Mouse (Mus musculus): Measurements from ENCODE around the gene Hist1h2ae.
"Not testable (repeated sequence)": the region's sequence is repeated elsewhere in the genome, so short reads cannot be mapped to it uniquely, and the experiment has no call there.

The Hist1h2ae gene

GRCm38 (mm10) chr13:23571022-23571503 lies at the start of gene Hist1h2ae, which contains the start of gene Hist1h2bg:
Gene Hist1h2ae (minus strand): TSS chr13:23571220.
Gene Hist1h2bg (plus strand): TSS chr13:23571396.
- peak; percentile 86 to 94 for DNase-seq (ENCODE audit: low spot score in 2 of 2)

GRCm38 (mm10) chr13:23620056-23620732 lies 49.2 kb upstream of the Hist1h2ae start:
- DNase-seq (ENCODE audit: low spot score in 2 of 2), result no peak

DNA sequence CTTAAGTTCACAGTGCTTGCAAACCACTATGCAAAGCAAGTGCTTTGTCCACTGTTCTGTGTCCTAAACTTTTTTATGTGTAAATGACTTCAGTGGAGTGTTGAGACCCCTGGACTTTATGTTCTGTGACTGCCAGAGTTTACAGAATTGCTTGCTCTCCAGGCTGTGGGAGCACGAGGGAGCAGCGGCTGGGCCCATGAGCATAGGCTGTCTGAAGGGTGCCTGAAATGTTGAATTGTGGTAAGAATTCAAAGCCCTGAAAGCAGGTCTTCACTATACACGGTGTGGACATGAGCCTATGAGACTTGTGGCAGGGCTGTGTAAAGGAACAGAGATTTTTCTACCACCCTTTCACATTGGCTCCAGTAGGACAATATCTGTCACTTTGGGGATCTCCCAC lies 40.6 kb upstream of the Hist1h2ae start:
- DNase-seq (ENCODE audit: low spot score in 2 of 2), result no peak

DNA sequence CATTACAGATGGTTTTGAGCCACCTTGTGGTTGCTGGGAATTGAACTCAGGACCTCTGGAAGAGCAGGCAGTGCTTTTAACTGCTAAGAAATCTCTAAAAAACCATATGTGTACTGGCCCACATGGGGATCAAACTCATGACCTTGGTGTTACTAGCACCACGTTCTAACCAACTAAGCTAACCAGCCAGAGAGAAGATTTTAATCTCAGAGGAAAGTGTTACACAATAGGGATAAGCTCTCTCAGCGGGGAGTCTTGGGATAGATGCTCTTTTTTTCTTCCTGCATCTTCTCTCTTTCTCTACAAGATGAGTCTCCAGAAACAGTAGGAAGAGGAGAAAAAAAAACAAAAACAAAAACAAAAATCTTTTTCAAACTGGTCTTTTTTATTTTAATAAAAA lies 39.4 kb upstream of the Hist1h2ae start:
- DNase-seq (ENCODE audit: low spot score in 2 of 2), result no peak

DNA sequence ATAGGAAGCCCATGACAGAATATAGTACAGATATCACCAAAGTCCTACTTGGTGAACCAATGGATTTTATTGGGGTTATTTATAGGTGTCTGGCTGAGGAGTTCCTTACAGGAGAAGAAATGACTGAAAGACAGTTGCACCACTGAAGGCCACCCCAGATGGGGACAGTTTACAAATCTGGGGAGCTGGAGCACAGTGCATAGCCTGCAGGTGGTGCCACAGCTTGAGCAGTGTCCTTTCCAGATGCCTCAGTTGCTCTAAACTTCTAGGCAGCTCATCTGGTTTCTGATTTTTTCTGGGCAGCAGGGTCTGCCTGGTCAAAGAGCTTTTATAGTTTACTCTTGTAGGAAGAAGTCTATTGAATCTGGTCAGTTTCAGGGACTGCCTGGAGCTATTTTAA lies 38.8 kb upstream of the Hist1h2ae start:
- DNase-seq (ENCODE audit: low spot score in 2 of 2), result no peak

- no peak for DNase-seq (ENCODE audit: low spot score in 2 of 2)
Measured at GRCm38 (mm10) chr13:23609209-23609608, 38.2 kb upstream of the Hist1h2ae start.

GRCm38 (mm10) chr13:23605052-23605451 lies 34.0 kb upstream of the Hist1h2ae start:
- DNase-seq (ENCODE audit: low spot score in 2 of 2), result no peak

- DNase-seq (ENCODE audit: low spot score in 2 of 2), result no peak
Measured at GRCm38 (mm10) chr13:23604452-23604851, 33.4 kb upstream of the Hist1h2ae start.

DNA sequence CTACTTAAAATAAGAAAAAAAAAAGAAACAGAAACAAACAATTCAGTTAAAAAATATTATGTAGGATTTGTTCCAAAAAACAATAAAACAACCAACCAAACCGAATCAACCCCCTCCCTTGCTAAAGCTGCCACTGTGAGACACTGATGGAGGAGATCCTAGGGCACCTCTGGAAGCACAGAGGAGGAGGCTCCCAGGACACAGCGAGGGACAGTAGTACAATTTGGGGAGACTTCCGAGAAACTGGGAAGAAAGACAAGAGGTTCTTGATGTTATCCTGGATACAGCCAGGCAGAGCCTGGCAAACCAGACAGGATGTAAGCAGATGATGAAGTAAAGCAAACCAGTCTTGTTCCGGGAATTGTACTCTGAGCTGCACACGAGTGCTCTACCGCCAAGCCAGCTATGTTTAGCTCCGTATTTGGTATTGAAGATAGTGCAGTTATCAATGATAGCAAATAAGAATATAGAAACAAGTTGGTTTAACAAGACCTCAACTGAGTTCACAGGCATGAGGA lies 32.2 kb upstream of the Hist1h2ae start:
- DNase-seq (ENCODE audit: low spot score in 2 of 2), result no peak

DNA sequence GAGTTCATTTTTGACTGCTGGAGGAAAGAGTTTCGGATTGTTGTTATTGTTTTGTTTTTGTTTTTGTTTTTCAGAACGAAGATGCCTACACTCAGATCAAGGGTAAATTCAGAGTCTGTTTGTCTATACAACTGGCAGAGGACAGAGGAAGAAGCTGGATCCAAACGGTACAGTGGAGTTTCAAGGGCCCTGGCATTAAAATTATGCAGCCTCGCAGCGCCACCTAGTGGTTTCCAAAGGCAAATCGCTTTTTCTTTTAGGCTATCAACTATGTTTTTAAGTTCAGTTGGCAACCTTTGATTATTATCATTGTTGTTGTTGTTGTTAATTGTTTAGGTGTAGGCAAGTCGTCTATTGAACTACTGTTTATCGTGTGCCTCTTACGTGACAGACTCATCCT lies 26.9 kb upstream of the Hist1h2ae start:
- DNase-seq (ENCODE audit: low spot score in 2 of 2), result peak in 1 of 2 experiments; percentile 61

DNA sequence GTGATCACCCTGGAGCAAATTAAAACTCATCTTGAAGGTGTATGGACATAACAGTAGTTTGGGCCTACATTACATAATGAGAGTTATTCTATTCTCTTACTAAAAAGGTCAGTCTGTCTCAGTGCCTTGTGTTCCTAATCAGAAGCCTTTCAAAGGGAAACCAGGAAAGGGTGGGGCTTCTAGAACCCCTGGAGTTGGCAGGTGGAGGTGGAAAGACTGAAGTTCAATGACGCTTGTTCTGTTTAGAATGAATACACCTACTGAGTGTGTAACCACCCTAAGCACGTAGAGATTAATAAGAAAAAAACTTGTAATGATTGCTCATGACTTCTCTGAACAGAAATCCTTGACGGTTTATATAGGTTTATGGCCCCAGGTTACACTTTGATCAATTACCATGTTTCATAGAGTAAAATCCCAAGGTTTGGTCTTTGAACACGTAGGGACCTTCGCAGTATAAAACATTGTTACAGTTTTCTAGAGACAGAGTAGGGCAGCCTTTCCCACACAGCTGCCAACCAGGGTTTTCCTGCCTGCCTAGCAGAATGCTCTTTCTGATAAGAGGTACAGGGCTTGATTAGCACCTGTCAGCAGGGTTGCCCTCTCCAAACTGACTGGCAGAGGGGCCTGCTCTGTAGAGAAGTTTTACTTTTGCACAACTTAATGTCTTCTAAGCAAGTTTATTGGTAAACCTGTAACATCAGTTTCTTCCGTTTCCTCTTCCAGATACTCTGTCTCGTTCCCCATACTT lies 24.8 kb upstream of the Hist1h2ae start:
- no peak for DNase-seq (ENCODE audit: low spot score in 2 of 2)

GRCm38 (mm10) chr13:23595185-23595584 lies 24.2 kb upstream of the Hist1h2ae start:
- no peak for DNase-seq (ENCODE audit: low spot score in 2 of 2)

GRCm38 (mm10) chr13:23593051-23593770 lies 22.2 kb upstream of the Hist1h2ae start:
- no peak for DNase-seq (ENCODE audit: low spot score in 2 of 2)

DNA sequence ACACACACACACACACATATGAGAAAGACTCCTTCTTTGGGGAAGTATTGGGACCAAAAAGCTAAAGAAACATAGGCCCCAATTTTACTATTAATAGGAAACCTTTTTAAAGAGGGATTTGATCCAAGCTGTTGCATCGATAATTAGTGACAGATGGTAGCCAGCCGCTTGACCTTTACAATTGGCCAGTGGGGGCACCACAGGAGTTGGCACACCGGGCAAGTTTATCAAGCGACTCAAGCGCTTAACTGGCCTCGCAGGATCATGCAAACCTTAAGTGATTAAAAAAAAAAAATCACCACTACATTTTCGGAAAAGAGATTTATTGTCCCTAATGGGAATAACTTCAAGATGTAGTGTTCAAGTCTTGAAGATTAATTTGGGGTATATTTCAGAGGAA lies 21.6 kb upstream of the Hist1h2ae start:
- no peak for DNase-seq (ENCODE audit: low spot score in 2 of 2)

DNA sequence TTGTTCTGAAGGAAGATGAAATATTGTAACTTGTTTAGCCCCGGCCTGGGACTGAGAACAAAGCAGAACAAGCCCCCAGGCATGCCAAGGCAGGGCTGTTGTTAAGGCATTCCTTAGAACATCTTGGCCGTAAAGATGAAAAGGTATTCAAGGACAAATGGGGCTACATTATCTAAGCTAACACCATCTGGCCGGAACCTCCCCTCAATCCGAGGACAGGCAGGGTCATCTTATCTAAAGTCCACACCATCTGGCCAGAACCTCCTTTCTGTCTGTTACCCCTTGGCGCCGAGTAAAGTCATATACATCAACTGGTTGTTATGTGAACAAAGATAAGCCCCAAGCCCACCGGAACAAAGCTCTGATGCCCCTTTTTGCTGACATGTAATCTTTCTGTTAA lies 20.9 kb upstream of the Hist1h2ae start:
- not testable (repeated sequence) for DNase-seq (ENCODE audit: low spot score in 2 of 2)

- no peak for DNase-seq (ENCODE audit: low spot score in 2 of 2)
Measured at GRCm38 (mm10) chr13:23591206-23591605, 20.2 kb upstream of the Hist1h2ae start.

DNA sequence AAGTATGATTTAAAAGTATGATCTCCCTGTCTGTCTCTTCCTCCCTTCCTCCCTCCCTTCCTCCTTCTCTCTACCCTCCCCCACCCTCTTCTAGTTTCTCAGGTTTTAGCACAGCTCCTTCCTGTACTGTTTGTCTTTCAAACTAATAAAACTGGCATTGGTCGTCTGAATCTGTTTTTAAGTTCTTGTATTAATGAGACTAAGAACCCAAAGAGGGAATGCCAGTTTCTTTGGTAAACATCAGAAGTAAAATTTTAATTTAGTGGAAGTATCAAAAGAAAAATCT lies 15.9 kb upstream of the Hist1h2ae start:
- no peak for DNase-seq (ENCODE audit: low spot score in 2 of 2)

DNA sequence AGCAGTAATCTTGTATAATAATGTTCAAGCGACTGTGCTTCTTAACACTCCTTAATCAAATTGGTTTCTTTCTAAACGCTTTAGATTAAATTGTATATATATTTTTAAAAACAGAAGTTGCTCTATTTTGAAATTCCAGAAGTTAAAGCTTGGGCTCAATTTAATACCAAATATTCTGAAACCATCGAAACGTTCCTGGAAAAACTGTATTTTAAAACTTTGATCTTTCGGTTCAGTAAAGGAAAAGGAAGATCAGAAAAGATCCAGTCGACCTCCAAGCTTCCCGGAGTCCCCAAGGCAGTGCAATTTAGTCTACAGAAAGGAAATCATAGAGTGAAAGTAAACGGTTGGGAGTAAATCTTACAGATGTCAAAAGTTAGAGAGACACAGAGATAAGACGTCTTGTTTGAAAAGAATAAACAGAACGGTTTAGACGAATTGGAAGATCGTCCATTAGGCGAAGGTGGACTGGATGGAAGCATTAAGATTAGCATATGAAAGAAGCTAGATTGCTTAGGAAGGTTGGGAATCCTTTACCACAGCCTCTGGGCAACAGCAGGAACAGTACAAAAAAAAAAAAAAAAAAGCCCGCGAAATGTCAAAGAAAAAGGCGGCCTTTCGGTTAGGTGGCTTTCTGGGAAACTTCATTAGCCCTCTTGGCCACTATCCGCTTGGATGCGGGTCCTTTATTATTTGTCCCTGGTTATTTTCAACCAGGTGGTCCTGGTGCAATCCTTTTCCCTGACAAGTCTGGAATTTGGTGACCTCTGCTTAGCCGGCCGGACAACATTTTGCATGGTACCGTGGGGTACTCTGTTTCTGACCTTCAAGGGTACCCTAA lies 15.3 kb upstream of the Hist1h2ae start:
- no peak for DNase-seq (ENCODE audit: low spot score in 2 of 2)

DNA sequence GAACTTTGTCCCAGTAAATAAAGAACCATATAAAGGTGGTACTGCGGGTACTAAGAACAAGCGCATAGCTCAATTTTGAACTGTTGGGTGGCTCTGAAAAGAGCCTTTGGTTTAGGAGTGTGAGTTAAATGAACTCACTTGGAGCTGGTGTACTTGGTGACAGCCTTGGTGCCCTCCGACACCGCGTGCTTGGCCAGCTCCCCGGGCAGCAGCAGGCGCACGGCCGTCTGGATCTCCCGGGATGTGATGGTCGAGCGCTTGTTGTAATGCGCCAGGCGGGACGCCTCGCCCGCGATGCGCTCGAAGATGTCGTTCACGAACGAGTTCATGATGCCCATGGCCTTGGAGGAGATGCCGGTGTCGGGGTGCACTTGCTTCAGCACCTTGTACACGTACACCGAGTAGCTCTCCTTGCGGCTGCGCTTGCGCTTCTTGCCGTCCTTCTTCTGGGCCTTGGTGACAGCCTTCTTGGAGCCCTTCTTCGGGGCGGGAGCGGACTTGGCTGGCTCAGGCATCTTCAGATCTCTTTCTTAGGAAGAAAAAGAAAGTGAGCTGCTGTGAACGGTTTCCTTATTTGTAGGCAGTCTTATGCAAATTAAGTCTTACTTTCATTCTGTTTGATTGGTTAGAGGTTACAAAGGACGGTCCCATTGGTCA lies 14.6 kb upstream of the Hist1h2ae start:
- peak; percentile 82 to 84 for DNase-seq (ENCODE audit: low spot score in 2 of 2)

GRCm38 (mm10) chr13:23585029-23585441 lies 14.0 kb upstream of the Hist1h2ae start:
- DNase-seq (ENCODE audit: low spot score in 2 of 2), result peak in 1 of 2 experiments; percentile 72

DNA sequence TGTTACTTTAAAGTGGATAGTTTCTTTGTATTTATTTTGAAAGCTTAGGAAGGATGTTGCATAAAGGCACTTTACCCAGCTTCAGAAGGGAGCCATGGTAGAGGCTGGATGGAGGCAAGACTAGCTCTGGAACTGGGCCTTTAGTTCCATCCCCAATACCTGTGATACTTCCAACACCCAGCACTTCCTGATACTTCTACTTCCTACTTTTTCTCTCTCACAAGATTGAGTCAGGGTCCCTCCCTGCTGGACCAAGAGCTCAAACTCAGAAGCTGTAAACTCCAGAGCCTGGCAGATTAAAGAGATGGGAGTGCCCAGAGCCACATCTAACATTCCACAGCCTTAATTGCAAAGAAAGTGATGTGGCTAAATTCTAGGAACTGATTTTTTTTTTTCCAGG lies 13.3 kb upstream of the Hist1h2ae start:
- DNase-seq (ENCODE audit: low spot score in 2 of 2), result no peak

Data from left cerebral cortex, adult 9 months (tissue).